Mouse (Mus musculus) cerebellum, adult 8-10 months (tissue): ENCODE measurements around the gene Coro1b.
"Not testable (repeated sequence)": the region's sequence is repeated elsewhere in the genome, so short reads cannot be mapped to it uniquely, and the experiment has no call there.

ENCODE experiments used
- DNase-seq: peaks from one replicate; pipeline ENCODE4 v3.0.0; 2022

Gene Coro1b

GRCm38 (mm10) chr19:4121097-4121805 lies 27.2 kb upstream of the Coro1b start:
- DNase-seq: peak; percentile 98

DNA sequence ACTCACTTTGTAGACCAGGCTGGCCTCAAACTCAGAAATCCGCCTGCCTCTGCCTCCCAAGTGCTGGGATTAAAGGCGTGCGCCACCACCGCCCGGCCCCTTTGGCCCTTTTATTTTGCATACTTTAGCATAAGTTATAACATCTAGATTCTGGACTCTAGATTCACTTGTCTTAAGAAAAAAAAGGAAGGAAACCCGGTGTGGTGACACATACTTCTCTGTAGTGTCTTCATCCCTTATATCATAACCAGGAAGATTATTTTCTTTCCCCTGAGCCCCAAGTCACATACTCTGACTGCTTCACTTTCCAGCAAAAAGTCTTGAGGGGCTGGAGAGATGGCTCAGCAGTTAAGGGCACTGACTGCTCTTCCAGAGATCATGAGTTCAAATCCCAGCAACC lies 26.5 kb upstream of the Coro1b start:
- not testable (repeated sequence) for DNase-seq

DNA sequence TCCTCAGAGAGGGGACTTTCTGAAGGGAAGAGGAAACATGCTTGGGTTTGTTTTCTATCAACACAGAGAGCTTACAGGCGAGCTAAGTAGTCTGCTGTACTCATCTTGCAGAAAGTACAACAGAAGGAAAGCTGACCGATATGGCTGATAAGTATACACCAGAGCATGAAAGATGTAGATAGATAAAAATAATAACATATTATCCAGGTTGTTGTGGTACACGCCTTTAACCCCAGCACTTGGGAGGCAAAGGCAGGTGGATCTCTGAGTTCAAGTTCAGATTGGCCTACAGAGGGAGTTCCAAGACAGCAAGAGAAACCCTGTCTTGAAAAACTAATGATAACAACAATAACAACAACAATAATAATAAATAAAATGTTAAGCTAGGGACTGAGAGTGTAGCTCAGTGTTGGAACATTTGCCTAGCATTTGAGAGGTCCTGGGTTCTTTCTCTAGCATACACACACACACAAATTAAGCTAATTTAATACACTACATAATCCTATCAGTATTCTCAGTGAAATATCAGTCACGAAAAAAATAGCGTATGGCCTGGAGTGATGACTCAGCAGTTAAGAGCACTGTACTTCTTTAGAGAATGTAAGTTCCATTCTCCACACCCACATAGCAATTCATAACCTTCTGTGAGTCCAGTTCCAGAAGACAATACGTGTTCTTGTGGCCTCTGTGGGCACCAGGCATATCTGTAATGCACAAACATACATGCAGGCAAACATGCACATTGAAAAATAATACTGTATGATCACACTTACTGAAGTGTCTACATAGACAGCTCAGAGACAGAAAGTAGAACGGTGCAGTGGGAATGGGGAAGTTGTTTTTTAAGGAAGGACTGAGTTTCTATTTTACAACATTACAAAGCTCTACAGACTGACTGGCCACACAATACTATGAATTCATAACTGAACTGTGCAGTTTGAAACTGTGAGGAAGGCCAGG lies 25.7 kb upstream of the Coro1b start:
- no peak for DNase-seq

DNA sequence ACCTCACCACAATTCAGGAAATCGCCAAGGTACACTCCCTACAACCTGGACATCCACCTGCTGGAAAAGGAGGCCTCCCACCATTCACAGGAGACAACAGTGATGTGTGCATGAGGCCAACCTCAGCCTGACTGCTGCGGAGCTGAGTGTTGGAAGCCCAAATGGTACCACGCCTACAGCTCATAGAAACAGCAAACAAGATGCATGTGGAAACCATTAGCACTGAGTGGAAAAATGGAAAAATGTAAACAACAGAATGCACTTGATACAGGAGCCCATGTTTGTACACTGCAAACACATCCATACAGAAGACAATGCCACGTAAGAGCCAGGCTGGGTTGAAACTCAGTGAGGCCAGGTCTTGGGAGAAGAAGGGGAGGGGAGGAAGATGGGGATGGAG lies 24.0 kb upstream of the Coro1b start:
- no peak for DNase-seq

- DNase-seq: not testable (repeated sequence)
These were observed 23.2 kb upstream of the Coro1b start for GRCm38 (mm10) chr19:4125268-4125667.

DNA sequence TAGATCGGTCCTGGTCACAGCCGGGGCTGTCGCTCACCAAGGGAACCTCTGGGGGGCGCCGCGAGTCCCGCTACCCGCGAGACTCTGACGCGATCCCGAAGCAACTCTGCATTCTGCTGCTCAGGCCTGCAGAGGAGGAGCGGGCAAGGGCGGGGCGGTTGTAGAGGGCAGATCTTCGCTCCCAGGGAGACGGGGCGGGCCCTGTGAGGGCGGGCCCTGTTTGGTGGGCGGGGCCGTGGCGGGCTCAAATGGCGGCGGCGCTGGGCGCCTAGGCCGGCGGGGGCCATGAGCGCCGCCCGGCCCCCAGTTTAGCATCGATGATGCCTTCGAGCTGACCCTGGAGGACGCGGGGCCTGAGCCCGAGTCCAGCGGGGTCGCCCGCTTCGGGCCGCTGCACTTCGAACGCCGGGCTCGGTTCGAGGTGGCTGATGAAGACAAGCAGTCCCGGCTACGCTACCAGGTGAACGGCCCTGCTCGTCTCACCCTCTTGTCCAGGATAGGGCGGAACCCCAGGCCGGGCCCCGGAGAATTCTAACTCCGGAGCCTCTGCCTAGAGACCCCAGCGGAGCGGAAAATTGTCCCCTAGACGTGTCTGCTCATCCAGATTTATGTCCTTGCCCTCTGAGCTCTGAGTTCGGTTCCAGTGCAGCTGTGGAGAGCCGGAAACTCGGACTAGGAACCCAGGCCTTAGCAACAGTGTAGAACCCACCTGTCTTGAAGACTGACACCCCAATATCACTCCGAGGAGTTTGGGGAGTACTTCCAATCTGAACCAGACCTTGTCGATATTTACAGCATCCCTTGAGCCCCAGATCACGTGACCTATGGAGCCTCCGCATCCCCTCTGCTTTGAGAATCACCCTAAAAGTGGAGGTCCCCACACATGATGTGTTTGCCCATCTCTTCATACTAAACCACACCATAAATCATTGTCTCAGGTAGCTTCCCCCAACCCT lies 22.4 kb upstream of the Coro1b start, which contains the start of gene Aip:
Gene Aip (minus strand): TSS at position 118 of the 956 bp plus-strand sequence.
- peak; percentile 97 for DNase-seq

DNA sequence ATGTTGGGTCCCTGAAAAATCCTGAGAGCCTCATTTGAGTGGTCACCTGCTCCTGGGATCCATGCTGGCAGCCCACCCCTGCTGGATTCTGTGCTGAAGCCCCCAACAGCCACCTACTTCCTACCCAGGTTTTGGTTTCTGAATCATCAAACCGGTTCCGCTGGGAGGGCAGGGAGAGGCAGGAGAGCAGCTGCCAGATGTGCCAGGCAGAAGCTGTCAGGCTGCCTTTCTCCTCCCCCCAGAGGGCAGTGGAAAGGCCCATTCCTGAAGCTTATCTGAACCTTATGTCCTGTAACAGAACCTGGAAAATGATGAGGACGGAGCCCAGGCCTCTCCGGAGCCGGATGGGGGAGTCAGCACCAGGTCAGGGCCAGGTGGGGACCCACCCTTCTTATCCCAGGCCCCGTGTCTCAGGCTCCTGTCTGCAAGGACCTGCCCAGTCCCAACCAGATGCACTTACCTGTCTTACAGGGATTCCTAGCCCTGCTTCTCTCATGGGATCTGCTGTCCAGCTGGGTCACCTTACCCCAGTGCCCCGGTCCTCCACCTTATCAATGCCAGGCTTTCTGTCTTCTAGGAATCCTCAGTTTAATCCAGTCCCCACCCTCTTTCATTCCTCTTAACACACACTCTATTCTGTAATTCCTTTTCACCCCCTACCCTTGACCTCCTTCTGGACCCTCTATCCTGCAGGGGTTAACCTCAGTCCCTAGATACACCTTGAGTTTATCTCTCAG lies 21.5 kb upstream of the Coro1b start:
- no peak for DNase-seq

DNA sequence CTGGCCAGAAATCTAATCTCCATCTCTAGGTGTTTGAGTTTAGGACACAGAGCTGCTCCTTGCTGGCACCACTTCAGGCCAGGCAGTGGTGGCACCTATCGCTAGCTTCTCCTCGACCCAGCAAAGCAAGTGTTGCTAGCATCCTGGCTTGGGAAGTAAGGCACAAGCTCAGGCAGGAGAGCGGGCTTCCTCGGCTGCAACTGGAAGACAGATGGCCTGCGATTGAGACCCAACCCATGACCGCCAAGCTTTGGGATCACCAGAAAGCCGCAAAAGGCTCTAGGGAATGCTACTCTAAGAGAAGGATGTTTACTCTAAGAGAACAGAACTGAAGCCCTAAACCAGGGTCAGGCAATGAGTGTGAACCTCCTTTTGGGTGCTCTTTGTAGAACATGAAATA lies 19.0 kb upstream of the Coro1b start:
- no peak for DNase-seq

DNA sequence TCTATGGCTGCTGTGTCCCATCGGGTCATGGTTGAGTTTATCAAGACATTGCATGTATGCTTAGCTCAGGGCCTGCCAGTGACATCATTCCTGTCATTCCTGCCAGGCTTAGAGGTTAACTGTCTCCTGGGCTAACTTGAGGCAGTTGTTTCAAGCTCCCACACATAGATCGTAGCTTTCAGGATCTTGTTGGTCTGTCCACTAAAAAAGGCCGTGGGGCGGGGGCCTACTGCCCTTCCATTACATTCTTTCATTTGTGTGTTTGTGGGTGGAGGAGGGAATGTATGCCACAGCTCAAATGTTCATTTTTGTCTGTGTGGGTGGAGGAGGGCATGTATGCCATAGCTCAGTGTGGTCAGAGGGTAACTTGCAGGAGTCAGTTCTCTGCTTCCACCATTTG lies 18.3 kb upstream of the Coro1b start:
- DNase-seq: no peak

DNA sequence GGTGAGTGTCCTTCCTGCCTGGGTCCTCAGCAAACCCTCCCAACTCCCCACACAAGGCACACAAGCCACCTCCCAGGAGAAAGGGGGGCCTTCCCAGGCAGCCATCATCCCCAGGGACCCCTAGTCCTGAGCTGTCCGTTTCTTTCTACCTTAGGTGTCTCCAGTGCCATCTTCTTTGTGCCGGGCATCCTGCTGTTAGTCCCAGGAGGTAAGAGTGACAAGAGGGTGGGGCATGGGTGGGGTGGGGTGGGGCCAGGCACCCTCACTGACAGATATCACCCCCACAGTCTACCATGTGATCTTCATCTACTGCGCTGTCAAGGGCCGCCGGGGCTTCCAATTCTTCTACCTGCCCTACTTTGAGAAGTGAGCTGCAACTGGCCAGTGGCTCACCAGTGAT lies 17.3 kb upstream of the Coro1b start:
- no peak for DNase-seq

DNA sequence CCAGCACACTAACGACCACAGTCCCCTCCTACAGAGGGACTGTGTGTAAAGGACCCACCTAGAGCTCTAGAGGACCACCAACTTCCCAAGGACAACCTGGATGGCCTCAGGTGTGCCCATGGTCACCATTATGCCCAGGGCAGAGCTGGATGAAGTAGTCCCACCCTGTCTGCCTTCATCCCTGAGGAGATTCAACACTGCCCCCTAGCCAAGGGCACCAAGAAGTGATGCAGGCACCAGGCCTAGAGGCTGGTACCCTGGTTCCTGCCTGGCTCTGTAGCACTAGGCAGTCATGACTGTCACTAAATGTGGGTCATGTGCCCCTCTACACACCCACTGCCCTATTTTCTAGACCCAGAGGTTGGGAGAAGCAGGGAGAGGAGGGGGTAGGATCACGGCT lies 16.7 kb upstream of the Coro1b start:
- DNase-seq: no peak

- DNase-seq: no peak
These were observed 14.1 kb upstream of the Coro1b start for GRCm38 (mm10) chr19:4134354-4134753.

DNA sequence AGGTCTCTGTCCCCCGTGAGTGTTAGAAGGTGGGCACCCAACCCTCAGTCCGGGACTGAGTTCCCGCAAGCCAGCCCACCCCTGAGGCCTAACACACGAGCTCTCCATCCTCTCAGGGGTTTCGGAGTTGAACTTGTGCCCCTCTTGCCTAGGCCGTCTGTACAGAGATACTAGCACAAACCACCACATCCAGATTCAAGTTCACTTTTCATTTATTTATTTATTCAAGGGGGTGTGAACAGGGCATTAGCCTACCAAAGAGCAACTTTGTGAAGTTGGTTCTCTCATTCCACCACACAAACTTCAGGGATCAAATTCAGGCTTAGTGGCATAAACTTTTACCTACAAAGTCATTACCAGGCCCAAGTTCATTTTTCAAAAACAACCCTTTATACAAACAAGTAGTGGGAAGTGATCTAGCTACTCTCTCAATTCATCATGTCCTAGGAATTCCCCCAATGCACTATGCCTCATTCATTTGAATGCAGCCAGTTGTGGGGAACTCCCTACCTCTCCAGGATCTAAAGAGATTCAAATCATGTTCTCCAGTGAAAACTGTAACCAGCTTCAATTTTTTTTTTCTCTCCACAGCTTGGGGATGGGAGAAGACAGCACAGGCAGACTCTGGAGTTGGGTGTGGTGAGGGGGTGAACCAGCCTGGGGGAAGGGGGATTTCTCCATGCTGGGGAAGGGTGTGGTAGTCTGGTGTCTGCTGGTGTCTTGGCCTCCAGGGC lies 13.0 kb upstream of the Coro1b start:
- DNase-seq: not testable (repeated sequence)

GRCm38 (mm10) chr19:4135963-4136345 lies 12.5 kb upstream of the Coro1b start:
- DNase-seq: not testable (repeated sequence)

GRCm38 (mm10) chr19:4136463-4136862 lies 12.0 kb upstream of the Coro1b start:
- DNase-seq: no peak

DNA sequence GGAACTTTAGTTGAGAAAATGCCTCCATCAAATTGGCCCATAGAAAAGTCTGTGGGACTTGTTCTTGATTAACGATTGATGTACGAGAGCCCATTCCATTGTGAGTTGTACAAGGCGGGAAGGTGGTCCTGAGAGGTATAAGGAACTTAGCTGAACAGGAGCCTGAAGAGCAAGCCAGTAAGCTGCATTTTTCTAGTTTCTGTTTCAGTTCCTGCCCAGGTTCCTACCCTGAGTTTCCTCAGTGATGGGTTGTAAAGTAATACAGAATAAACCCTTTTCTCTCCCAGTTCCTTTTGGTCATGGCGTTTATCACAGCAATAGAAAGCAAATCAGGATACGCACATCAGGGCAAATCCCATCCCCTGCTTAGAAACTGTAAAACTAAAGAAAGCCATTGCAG lies 10.5 kb upstream of the Coro1b start:
- DNase-seq: no peak

GRCm38 (mm10) chr19:4139446-4139845 lies 9.0 kb upstream of the Coro1b start, which contains the start of gene Gpr152:
Gene Gpr152 (plus strand): TSS chr19:4139787.
- DNase-seq: no peak

DNA sequence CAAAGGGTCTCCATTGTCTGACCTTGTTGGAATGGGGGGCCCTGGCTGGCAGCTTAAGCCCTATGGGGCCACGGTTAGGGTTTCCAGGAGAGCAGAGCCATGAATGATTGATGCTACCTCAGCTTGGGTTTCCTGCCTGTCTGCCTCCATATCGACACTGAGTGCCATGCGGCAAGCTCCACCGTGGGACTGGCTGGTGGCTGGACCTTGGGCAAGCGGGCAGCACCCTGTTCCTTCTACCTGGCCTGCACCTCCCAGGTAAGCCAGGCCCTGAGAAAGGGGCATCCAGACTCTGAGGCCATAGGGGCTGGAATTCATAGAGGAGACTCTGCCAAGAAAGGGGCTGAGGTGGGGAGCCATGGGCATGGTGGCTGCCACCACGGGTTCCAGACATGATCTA lies 8.3 kb upstream of the Coro1b start:
- DNase-seq: no peak

GRCm38 (mm10) chr19:4142416-4143173 lies 5.8 kb upstream of the Coro1b start:
- no peak for DNase-seq

GRCm38 (mm10) chr19:4143759-4144268 lies 4.6 kb upstream of the Coro1b start, which contains the start of gene Cabp4:
Gene Cabp4 (minus strand): TSS chr19:4144033.
- no peak for DNase-seq
